Mouse (Mus musculus) ES-Bruce4 (cell line): ENCODE measurements around the gene Vamp9.

Source experiments
- CTCF ChIP-seq: IDR thresholded peaks from one replicate; pipeline ENCODE4 v1.8.1; 2011; ENCODE audit warnings: low read depth, low read length
- EP300 ChIP-seq: IDR thresholded peaks from 2 replicates; pipeline ENCODE4 v1.6.1; 2011; ENCODE audit warnings: low read depth, low read length; ENCODE audit not compliant: insufficient read depth
- POLR2A ChIP-seq: IDR thresholded peaks from one replicate; pipeline ENCODE4 v1.8.1; 2011; ENCODE audit warnings: low read length; ENCODE audit not compliant: insufficient read depth

DNA sequence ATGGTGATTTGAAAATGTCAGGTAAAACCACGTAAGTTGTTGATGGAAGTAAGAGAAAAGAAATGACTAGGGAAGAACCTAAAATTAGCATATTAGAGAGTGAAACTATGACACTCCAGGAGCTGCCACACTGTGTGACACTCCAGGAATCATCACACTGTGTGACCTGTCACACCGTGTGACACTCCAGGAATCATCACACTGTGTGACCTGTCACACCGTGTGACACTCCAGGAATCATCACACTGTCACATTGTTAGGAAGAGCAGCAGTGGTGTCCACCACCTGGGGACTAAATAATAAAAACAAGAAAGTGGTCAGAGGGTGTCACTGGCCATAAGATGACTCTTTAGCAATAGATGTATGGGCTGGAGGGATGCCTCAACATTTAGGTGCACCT lies 33.4 kb downstream of the Vamp9 start:
- TF ChIP-seq CTCF (no peak), POLR2A (no peak), EP300 (no peak)
